Mouse (Mus musculus) intestine, embryonic 16.5 days (tissue): ENCODE measurements at regions not wholly inside any gene's neighbourhood (a gene's known extent, or its start where the extent isn't known, plus 50 kb on each side); places are given as distances from the start of the nearest gene placed in this dataset.
"Not testable (repeated sequence)": the region's sequence is repeated elsewhere in the genome, so short reads cannot be mapped to it uniquely, and the experiment has no call there.

Source experiments
- ATAC-seq: fragments of 200-750 bp; cut with Nextera tagmentation; 2 replicates; pipeline ENCODE4 v1.8.0; 2017; ENCODE audit warnings: moderate TSS enrichment, moderate library complexity
- H3K27ac ChIP-seq: fragments of 300-500 bp; sonication (generic); 2 replicates; pipeline ENCODE4 v1.5.1; 2014; ENCODE audit warnings: mild to moderate bottlenecking, low read length
- H3K27me3 ChIP-seq: fragments of 300-500 bp; sonication (generic); replicated peaks from 2 replicates; pipeline ENCODE4 v1.6.1; 2014; ENCODE audit warnings: low read length, control low read depth, mixed read lengths; ENCODE audit not compliant: control insufficient read depth, insufficient read depth
- H3K36me3 ChIP-seq: fragments of 300-500 bp; sonication (generic); 2 replicates; pipeline ENCODE4 v1.6.1; 2014; ENCODE audit warnings: low read length, control low read depth; ENCODE audit not compliant: control insufficient read depth, insufficient read depth
- H3K4me1 ChIP-seq: fragments of 300-500 bp; sonication (generic); 2 replicates; pipeline ENCODE4 v1.6.1; 2014; ENCODE audit warnings: low read length, control low read depth, mixed read lengths; ENCODE audit not compliant: control insufficient read depth, insufficient read depth
- H3K4me2 ChIP-seq: fragments of 300-500 bp; sonication (generic); 2 replicates; pipeline ENCODE4 v1.6.1; 2014; ENCODE audit warnings: low read depth, low read length, control low read depth
- H3K4me3 ChIP-seq: fragments of 300-500 bp; sonication (generic); 2 replicates; pipeline ENCODE4 v1.5.1; 2014; ENCODE audit warnings: mild to moderate bottlenecking, low read length
- H3K9ac ChIP-seq: fragments of 300-500 bp; sonication (generic); 2 replicates; pipeline ENCODE4 v1.6.1; 2014; ENCODE audit warnings: low read depth, low read length
- H3K9me3 ChIP-seq: fragments of 300-500 bp; sonication (generic); 2 replicates; pipeline ENCODE4 v1.6.1; 2016; ENCODE audit warnings: low read length, control low read depth; ENCODE audit not compliant: control insufficient read depth
- WGBS: fragments of 180-500 bp; shearing (Covaris S2); extraction: QIAGEN DNeasy Blood & Tissue Kit; methylation state at CpG from one replicate; pipeline ENCODE4 v1.1.7; 2014; 5-methylcytosine and 5-hydroxymethylcytosine counted together

- H3K36me3 ChIP-seq = no peaks in the 10 kb centered on the region
- H3K4me2 ChIP-seq = no peak overlapping the region
- H3K4me3 ChIP-seq = no peak overlapping the region
- H3K9ac ChIP-seq = no peak overlapping the region
- H3K27me3 ChIP-seq = no peaks in the 10 kb centered on the region
- no peak for ATAC-seq
- no peaks in the 10 kb centered on the region for H3K9me3 ChIP-seq
- no peak overlapping the region for H3K27ac ChIP-seq
- 64% methylated on average over 11 of the region's 11 CpGs for WGBS
- H3K4me1 ChIP-seq = no peaks in the 10 kb centered on the region; the same call in 1 of the 2 replicates
Observed at GRCm38 (mm10) chr13:31050160-31050788, 76.3 kb downstream of the Gm5447 start.

GRCm38 (mm10) chr13:31051586-31051985 is 77.6 kb downstream of the Gm5447 start:
- not testable (repeated sequence) for ATAC-seq, H3K27me3 ChIP-seq, H3K4me2 ChIP-seq, H3K27ac ChIP-seq, H3K36me3 ChIP-seq, H3K9ac ChIP-seq, H3K4me1 ChIP-seq, H3K9me3 ChIP-seq, H3K4me3 ChIP-seq
- WGBS = no CpG with 5 or more reads among the region's 6 CpGs

- no peaks in the 10 kb centered on the region for H3K27me3 ChIP-seq
- no peak overlapping the region for H3K4me3 ChIP-seq
- no peak overlapping the region for H3K4me2 ChIP-seq
- no peak for ATAC-seq
- H3K4me1 ChIP-seq = no peaks in the 10 kb centered on the region; the same call in 1 of the 2 replicates
- WGBS = 86% methylated on average over 8 of the region's 8 CpGs
- H3K36me3 ChIP-seq = no peaks in the 10 kb centered on the region
- no peak overlapping the region for H3K9ac ChIP-seq
- H3K9me3 ChIP-seq = no peaks in the 10 kb centered on the region
- H3K27ac ChIP-seq = no peak overlapping the region
Observed at GRCm38 (mm10) chr13:31054356-31054755, 80.4 kb downstream of the Gm5447 start.

- H3K4me2 ChIP-seq = no peak overlapping the region
- H3K36me3 ChIP-seq = no peaks in the 10 kb centered on the region
- ATAC-seq = no peak
- H3K4me1 ChIP-seq = no peaks in the 10 kb centered on the region
- no peaks in the 10 kb centered on the region for H3K9me3 ChIP-seq
- no peaks in the 10 kb centered on the region for H3K27me3 ChIP-seq
- H3K9ac ChIP-seq = no peak overlapping the region
- no peak overlapping the region for H3K4me3 ChIP-seq
- H3K27ac ChIP-seq = no peak overlapping the region
- WGBS = 78% methylated on average over 5 of the region's 5 CpGs
Observed at GRCm38 (mm10) chr13:31055376-31056083, 81.5 kb downstream of the Gm5447 start.

- WGBS = 87% methylated on average over 12 of the region's 12 CpGs
- no peaks in the 10 kb centered on the region for H3K36me3 ChIP-seq
Observed at GRCm38 (mm10) chr13:31056154-31056871, 82.3 kb downstream of the Gm5447 start.

GRCm38 (mm10) chr13:31060916-31061431 is 87.0 kb downstream of the Gm5447 start:
- Histone ChIP-seq H3K9me3 (no peaks in the 10 kb centered on the region), H3K4me1 (no peaks in the 10 kb centered on the region), H3K9ac (no peak overlapping the region), H3K27ac (no peak overlapping the region), H3K4me2 (no peak overlapping the region), H3K36me3 (no peaks in the 10 kb centered on the region), H3K27me3 (no peaks in the 10 kb centered on the region), H3K4me3 (no peak overlapping the region)
- WGBS = 67% methylated on average over 6 of the region's 6 CpGs
- no peak for ATAC-seq

More at GRCm38 (mm10) chr13:31056154-31056871, 82.3 kb downstream of the Gm5447 start:
- Histone ChIP-seq H3K4me1 (no peaks in the 10 kb centered on the region), H3K27ac (no peak overlapping the region), H3K4me3 (no peak overlapping the region), H3K9ac (no peak overlapping the region), H3K4me2 (no peak overlapping the region), H3K27me3 (no peaks in the 10 kb centered on the region), H3K9me3 (no peaks in the 10 kb centered on the region)
- ATAC-seq = no peak

GRCm38 (mm10) chr13:31068343-31068742 is 94.3 kb downstream of the Gm5447 start:
- no peaks in the 10 kb centered on the region for H3K27me3 ChIP-seq
- no peak for ATAC-seq
- 65% methylated on average over 2 of the region's 2 CpGs for WGBS
- no peaks in the 10 kb centered on the region for H3K36me3 ChIP-seq
- H3K9me3 ChIP-seq = no peaks in the 10 kb centered on the region
- no peak overlapping the region for H3K4me2 ChIP-seq
- no peaks in the 10 kb centered on the region for H3K4me1 ChIP-seq
- no peak overlapping the region for H3K9ac ChIP-seq
- H3K4me3 ChIP-seq = no peak overlapping the region
- no peak overlapping the region for H3K27ac ChIP-seq

- Histone ChIP-seq H3K27me3 (peaks cover 2% of the 10 kb centered on the region; the same call in 1 of the 2 replicates), H3K36me3 (no peaks in the 10 kb centered on the region), H3K4me2 (no peak overlapping the region), H3K4me1 (no peaks in the 10 kb centered on the region), H3K9ac (no peak overlapping the region), H3K9me3 (no peaks in the 10 kb centered on the region), H3K27ac (no peak overlapping the region), H3K4me3 (no peak overlapping the region)
- WGBS = 62% methylated on average over 5 of the region's 5 CpGs
- no peak for ATAC-seq
Observed at GRCm38 (mm10) chr13:31076541-31076940, 102.5 kb downstream of the Gm5447 start.

- no peak overlapping the region for H3K27ac ChIP-seq
- no peak overlapping the region for H3K9ac ChIP-seq
- 61% methylated on average over 3 of the region's 3 CpGs for WGBS
- H3K9me3 ChIP-seq = no peaks in the 10 kb centered on the region
- H3K36me3 ChIP-seq = no peaks in the 10 kb centered on the region
- no peak overlapping the region for H3K4me3 ChIP-seq
- no peaks in the 10 kb centered on the region for H3K4me1 ChIP-seq
- no peak overlapping the region for H3K4me2 ChIP-seq
- peaks cover 2% of the 10 kb centered on the region; the same call in 1 of the 2 replicates for H3K27me3 ChIP-seq
- ATAC-seq = no peak
Observed at GRCm38 (mm10) chr13:31078751-31079150, 104.7 kb downstream of the Gm5447 start.
